Mouse (Mus musculus) layer of hippocampus, adult 6 months (tissue): ENCODE data around the gene Plcb2. TPM values are rescaled to one million over a fixed set of nuclear protein-coding genes. Genes with fewer than 3 reads are reported as not detected.

Experiments used
- long read RNA-seq, 2 experiments: library from polyadenylated mRNA; unstranded; transcript quantifications; one replicate each; pipeline ENCODE4 v2.0.0; 2019 to 2020
- polyA plus RNA-seq: library from polyadenylated mRNA; unstranded; fragments of <200 nt; fragmentation: Nextera tagmentation; gene quantifications from 2 replicates; pipeline ENCODE4 v1.2.3, GENCODE M21; 2021

The Plcb2 gene
- polyA plus RNA-seq, result 1.7 and 2.6 TPM in 2 replicates
- long read RNA-seq, experiment 1, result 0 reads
- long read RNA-seq, experiment 2, transcript Plcb2-205 (3 exons, 2,278 nt), result major isoform, 7 of 10 reads
- long read RNA-seq, experiment 2, partial matches to known transcripts, result 2 of 10 reads
- long read RNA-seq, experiment 2, other reads (novel, unspliced or antisense), result 1 of 10 reads

DNA sequence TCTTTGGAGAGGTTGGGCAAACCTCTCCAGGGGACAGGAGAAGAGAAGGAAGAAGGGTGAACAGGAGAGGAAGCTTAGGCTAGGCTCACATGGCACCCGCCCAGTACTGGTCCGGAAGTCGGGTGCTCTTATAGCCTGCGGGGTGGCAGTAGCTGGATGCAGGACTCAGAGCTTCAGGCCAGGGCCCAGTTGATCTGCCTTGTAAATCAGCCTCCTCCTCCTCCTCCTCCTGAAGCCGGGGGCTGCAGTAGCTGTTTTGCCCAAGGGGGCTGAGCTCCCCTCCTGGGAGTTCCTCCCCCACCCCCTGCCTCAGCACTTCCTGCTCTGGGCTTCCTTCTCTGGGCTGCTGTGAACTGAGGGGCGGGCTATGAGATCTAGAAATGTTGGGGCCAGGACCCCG lies at the start of gene Plcb2:
Gene Plcb2 (minus strand): TSS at position 102 of the 400 bp plus-strand sequence.

DNA sequence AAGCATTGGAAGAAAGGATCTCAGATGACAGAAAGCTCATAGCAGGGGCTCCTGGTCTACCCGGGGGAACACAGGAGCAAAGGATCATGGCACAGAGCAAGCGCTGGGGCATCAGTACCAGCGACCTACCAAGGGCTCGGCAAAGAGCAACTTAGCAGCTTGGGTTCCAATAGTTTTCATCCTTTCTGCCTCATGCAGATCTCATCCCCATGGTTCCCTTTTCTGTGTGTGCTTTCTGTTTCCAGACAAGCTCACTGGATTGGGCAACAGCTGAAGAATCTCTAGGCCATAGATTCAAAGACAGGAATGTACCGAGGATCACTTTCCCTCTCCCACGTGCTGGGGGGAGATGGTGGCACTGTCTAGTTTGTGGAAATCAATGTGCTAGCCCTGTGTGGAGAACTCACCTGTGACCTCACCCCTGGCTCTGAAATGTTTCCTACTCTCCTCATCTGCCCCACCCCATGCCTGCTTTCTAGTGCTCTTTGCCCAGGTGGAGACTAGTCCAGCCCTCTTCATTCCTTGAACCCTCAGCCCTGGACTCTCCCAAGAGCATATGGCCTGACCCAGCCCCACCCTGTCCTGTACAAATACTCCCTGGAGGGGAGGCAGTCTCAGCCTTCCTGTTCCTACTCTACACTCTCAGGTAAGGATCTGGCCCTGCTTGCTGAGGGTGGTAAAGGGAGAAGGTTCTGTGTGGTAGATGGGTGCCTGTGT lies 44.1 kb upstream of the Plcb2 start, which contains the start of gene Phgr1:
Gene Phgr1 (plus strand): TSS at position 612 of the 717 bp plus-strand sequence.

DNA sequence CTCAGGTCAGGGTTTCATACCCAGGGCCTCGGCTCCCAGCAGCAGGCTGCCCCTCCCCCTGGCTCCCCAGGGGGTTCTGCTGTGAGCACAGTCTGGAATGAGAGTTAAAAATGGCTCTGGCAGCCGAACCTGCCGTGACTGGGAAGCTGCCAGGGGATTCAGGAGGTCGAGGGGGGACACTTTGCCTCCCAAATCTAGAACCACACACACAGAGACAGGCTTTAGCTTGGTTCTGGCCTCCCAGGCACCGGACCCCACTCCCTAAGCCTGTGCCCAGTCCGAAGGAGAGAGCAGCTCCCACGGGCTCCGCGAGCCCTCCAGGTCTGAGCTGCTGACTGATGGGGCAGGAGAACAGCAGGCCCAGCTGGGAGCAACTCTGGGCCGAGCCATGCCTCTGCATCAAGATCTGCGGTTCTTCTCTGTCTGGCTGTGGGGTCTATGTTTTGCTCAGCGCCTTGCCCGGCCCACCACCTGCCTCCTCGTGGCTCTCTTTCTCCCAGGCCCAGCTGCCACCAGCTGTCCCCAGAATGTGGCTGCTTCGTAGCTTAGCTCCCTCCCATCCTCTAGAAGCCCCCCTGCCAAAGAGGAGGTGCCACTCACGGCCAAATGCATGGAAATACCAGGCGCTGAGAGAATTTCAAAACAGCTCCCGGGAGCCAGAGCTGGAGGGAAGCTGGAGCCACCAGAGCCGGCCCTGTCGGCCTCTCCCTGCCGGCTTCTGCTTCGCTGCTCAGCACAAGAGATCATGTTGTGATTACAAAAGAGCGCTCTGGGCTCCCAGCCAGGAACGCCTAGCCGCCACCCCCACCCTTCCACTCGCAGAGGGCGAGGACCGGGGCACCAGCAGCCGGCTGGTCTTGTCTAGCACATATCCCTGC lies 33.9 kb upstream of the Plcb2 start, which contains the start of gene Ccdc9b:
Gene Ccdc9b (minus strand): TSS at position 756 of the 878 bp plus-strand sequence.

GRCm38 (mm10) chr2:118745232-118745884 lies 17.1 kb upstream of the Plcb2 start, which contains the start of gene Inafm2:
Gene Inafm2, plus strand, starts transcription at chr2:118745758.

GRCm38 (mm10) chr2:118703913-118704730 lies 24.1 kb downstream of the Plcb2 start, which contains the start of gene Ankrd63:
Gene Ankrd63, minus strand, starts transcription at chr2:118703963.

DNA sequence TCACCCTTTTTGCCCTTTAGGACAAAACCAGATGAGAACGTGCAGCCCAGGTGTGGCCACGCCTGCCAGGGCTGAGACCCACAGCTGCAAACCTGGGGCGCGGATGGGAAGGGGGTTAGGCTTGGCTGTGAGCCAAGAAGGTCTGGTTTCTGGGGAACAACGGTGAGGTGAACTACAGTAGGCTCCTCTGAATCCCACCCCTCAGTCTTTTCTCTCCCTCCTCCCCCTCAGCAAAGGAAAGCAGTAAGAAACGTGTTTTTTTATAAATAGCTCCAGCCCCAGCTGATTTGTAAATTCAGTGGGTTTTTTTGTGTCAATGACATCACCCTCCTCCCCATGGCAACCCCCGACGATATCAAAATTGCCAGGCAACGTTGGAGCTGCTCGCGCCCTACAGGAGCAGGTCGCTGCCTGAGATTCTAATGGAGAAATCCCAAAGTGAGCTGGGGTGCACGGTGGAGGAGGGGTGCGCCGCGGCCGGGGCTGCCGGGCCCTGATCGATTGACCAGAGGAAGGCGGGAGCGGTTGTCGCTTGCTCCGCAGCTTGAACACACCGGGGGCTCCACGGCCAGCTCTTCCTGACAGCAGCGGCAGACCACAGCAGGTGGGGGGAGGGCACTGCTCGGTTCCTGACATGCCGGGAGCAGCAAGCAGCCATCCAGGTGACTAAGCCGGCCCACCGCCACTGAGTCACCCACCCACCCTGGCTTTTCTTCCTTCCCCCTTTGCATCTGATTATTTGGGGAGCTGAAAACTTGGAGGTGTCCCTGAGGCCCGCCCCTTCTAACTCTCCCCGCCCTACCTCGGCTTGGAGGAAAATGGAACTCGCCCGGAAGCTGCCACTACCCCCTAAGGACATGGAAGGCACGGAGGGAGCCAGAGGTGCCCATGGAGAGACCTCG lies 65.1 kb downstream of the Plcb2 start, which contains the start of gene Pak6:
Gene Pak6 (plus strand): TSS at position 402 of the 902 bp plus-strand sequence.

Other genes starting within 250 kb of the Plcb2 start
- gene Srp14, start 248.7 kb downstream of the Plcb2 start, polyA plus RNA-seq, result 582 and 588 TPM in 2 replicates
- gene Bmf, start 178.8 kb downstream of the Plcb2 start, polyA plus RNA-seq, result 0.18 and 0.93 TPM in 2 replicates
- gene Bub1b, start 130.2 kb downstream of the Plcb2 start, polyA plus RNA-seq, result 0.21 and 0.25 TPM in 2 replicates
- 18.0 and 22.7 TPM in 2 replicates for gene Pak6, start 65.1 kb downstream of the Plcb2 start, polyA plus RNA-seq
- gene Ankrd63, start 24.5 kb downstream of the Plcb2 start, polyA plus RNA-seq, result 4.7 and 4.9 TPM in 2 replicates
- gene Inafm2, start 17.3 kb upstream of the Plcb2 start, polyA plus RNA-seq, result 76.7 and 104 TPM in 2 replicates
- gene Ccdc9b, start 34.2 kb upstream of the Plcb2 start, polyA plus RNA-seq, result 0.39 and 0.69 TPM in 2 replicates
- not detected in 2 replicates for gene Phgr1, start 44.3 kb upstream of the Plcb2 start, polyA plus RNA-seq
- gene Disp2, start 51.3 kb upstream of the Plcb2 start, polyA plus RNA-seq, result 235 and 277 TPM in 2 replicates
- gene Knstrn, start 85.6 kb upstream of the Plcb2 start, polyA plus RNA-seq, result 0.40 and 0.46 TPM in 2 replicates
- gene Ivd, start 133.5 kb upstream of the Plcb2 start, polyA plus RNA-seq, result 40.6 and 52.2 TPM in 2 replicates
- gene Bahd1, start 171.9 kb upstream of the Plcb2 start, polyA plus RNA-seq, result 3.6 and 3.8 TPM in 2 replicates
- 2.4 and 4.0 TPM in 2 replicates for gene Chst14, start 198.1 kb upstream of the Plcb2 start, polyA plus RNA-seq